Mouse (Mus musculus): ENCODE measurements around the gene Cog2. TPM values are rescaled to one million over a fixed set of nuclear protein-coding genes. Genes with fewer than 3 reads are reported as not detected.

Gene Cog2
- polyA plus RNA-seq, 1 experiment from 2014 or later = 37.2 TPM

GRCm38 (mm10) chr8:124573552-124574340 is 53.2 kb downstream of the Cog2 start:
- 55% methylated on average over 15 of the region's 15 CpGs for WGBS
- no peak overlapping the region for H3K4me3 ChIP-seq
- H3K4me2 ChIP-seq = no peak overlapping the region
- no peaks in the 10 kb centered on the region for H3K9me3 ChIP-seq
- no peaks in the 10 kb centered on the region for H3K27me3 ChIP-seq
- ATAC-seq (ENCODE audit: borderline replicate concordance, extremely low read depth, low FRiP score, low TSS enrichment) = peak; percentile 35; the same call in 1 of the 2 replicates
- peaks cover 55% of the 10 kb centered on the region for H3K4me1 ChIP-seq
- no peak overlapping the region for H3K9ac ChIP-seq
- H3K36me3 ChIP-seq = no peaks in the 10 kb centered on the region
- peak overlapping the region; percentile 85 for H3K27ac ChIP-seq

- H3K9me3 ChIP-seq = no peaks in the 10 kb centered on the region
- no peak for ATAC-seq (ENCODE audit: borderline replicate concordance, extremely low read depth, low FRiP score, low TSS enrichment)
- 70% methylated on average over 8 of the region's 8 CpGs for WGBS
Measured at GRCm38 (mm10) chr8:124575811-124576210, 55.2 kb downstream of the Cog2 start, which contains the start of gene Capn9. Gene Capn9 (plus strand): TSS chr8:124576111.

GRCm38 (mm10) chr8:124576751-124577150 is 56.2 kb downstream of the Cog2 start:
- Histone ChIP-seq H3K9ac (no peak overlapping the region), H3K36me3 (no peaks in the 10 kb centered on the region), H3K4me2 (no peak overlapping the region), H3K27me3 (no peaks in the 10 kb centered on the region), H3K4me1 (peaks cover 29% of the 10 kb centered on the region), H3K9me3 (no peaks in the 10 kb centered on the region), H3K4me3 (no peak overlapping the region), H3K27ac (peak overlapping the region; percentile 48)
- whole genome bisulfite sequencing = 61% methylated on average over 1 of the region's 1 CpGs
- peak; percentile 37; the same call in 1 of the 2 replicates for ATAC-seq (ENCODE audit: borderline replicate concordance, extremely low read depth, low FRiP score, low TSS enrichment)

More at GRCm38 (mm10) chr8:124575811-124576210, 55.2 kb downstream of the Cog2 start, which contains the start of gene Capn9:
- no peak within 1 kb of the TSS for H3K4me2 ChIP-seq
- no peaks in the 10 kb centered on the region for H3K27me3 ChIP-seq
- H3K27ac ChIP-seq = peak within 1 kb of the TSS; percentile 48
- no peak within 1 kb of the TSS for H3K4me3 ChIP-seq
- no peaks in the 10 kb centered on the region for H3K36me3 ChIP-seq
- H3K9ac ChIP-seq = no peak within 1 kb of the TSS
- peaks cover 38% of the 10 kb centered on the region for H3K4me1 ChIP-seq

GRCm38 (mm10) chr8:124585718-124586425 is 65.3 kb downstream of the Cog2 start:
- H3K27me3 ChIP-seq = no peaks in the 10 kb centered on the region
- H3K9ac ChIP-seq = no peak overlapping the region
- no peaks in the 10 kb centered on the region for H3K9me3 ChIP-seq
- peaks cover 16% of the 10 kb centered on the region for H3K4me1 ChIP-seq
- 22% methylated on average over 3 of the region's 3 CpGs for WGBS
- H3K4me2 ChIP-seq = no peak overlapping the region
- ATAC-seq (ENCODE audit: borderline replicate concordance, extremely low read depth, low FRiP score, low TSS enrichment) = peak; percentile 73
- no peak overlapping the region for H3K4me3 ChIP-seq
- H3K27ac ChIP-seq = no peak overlapping the region
- no peaks in the 10 kb centered on the region for H3K36me3 ChIP-seq

- no peak overlapping the region for H3K4me3 ChIP-seq
- no peaks in the 10 kb centered on the region for H3K9me3 ChIP-seq
- peaks cover 16% of the 10 kb centered on the region for H3K4me1 ChIP-seq
- H3K36me3 ChIP-seq = no peaks in the 10 kb centered on the region
- no peak overlapping the region for H3K27ac ChIP-seq
- ATAC-seq (ENCODE audit: borderline replicate concordance, extremely low read depth, low FRiP score, low TSS enrichment) = peak; percentile 24; the same call in 1 of the 2 replicates
- H3K9ac ChIP-seq = no peak overlapping the region
- no peak overlapping the region for H3K4me2 ChIP-seq
- H3K27me3 ChIP-seq = no peaks in the 10 kb centered on the region
- 83% methylated on average over 2 of the region's 2 CpGs for WGBS
Measured at GRCm38 (mm10) chr8:124586556-124586955, 66.0 kb downstream of the Cog2 start.

- H3K4me2 ChIP-seq = no peak overlapping the region
- no peak for ATAC-seq (ENCODE audit: borderline replicate concordance, extremely low read depth, low FRiP score, low TSS enrichment)
- H3K27me3 ChIP-seq = no peaks in the 10 kb centered on the region
- WGBS = 75% methylated on average over 4 of the region's 4 CpGs
- H3K9me3 ChIP-seq = no peaks in the 10 kb centered on the region
- H3K4me3 ChIP-seq = no peak overlapping the region
- peaks cover 16% of the 10 kb centered on the region for H3K4me1 ChIP-seq
- H3K27ac ChIP-seq = no peak overlapping the region
- H3K9ac ChIP-seq = no peak overlapping the region
- no peaks in the 10 kb centered on the region for H3K36me3 ChIP-seq
Measured at GRCm38 (mm10) chr8:124589393-124589792, 68.8 kb downstream of the Cog2 start.

Other genes with a start within 250 kb of the Cog2 start
- gene Pgbd5, start 81.1 kb upstream of the Cog2 start, polyA plus RNA-seq (2015; fragmentation: Nextera tagmentation; extraction: Ambion mirVana) = 2.4 TPM in 2 replicates
- 6.9 and 7.9 TPM in 2 replicates for gene Agt, start 48.9 kb downstream of the Cog2 start, polyA plus RNA-seq (2015; fragmentation: Nextera tagmentation; extraction: Ambion mirVana)
- 0.29 and 0.50 TPM in 2 replicates for gene Capn9, start 55.3 kb downstream of the Cog2 start, polyA plus RNA-seq (2015; fragmentation: Nextera tagmentation; extraction: Ambion mirVana)
- 29.9 and 30.1 TPM in 2 replicates for gene 2310022B05Rik, start 142.6 kb downstream of the Cog2 start, polyA plus RNA-seq (2015; fragmentation: Nextera tagmentation; extraction: Ambion mirVana)
- 47.0 and 49.7 TPM in 2 replicates for gene Ttc13, start 201.2 kb downstream of the Cog2 start, polyA plus RNA-seq (2015; fragmentation: Nextera tagmentation; extraction: Ambion mirVana)
- gene Arv1, start 201.4 kb downstream of the Cog2 start, polyA plus RNA-seq (2015; fragmentation: Nextera tagmentation; extraction: Ambion mirVana) = 21.8 and 23.8 TPM in 2 replicates
- gene Fam89a, start 231.1 kb downstream of the Cog2 start, polyA plus RNA-seq (2015; fragmentation: Nextera tagmentation; extraction: Ambion mirVana) = 11.3 and 14.4 TPM in 2 replicates